ENCODE assay signal across 8 mouse cellular contexts in genomic region chr5:121815067-121815466, GRCm38 (mm10). TPM values are rescaled to one million over a fixed set of nuclear protein-coding genes. Genes with fewer than 3 reads are reported as not detected.
DNase-seq lines count a peak whose midpoint lies in the region; ATAC-seq and TF ChIP-seq lines count a peak whose summit lies in the region.

No protein-coding gene starts in this region.

- 43% methylated on average over 3 of the region's 3 CpGs for WGBS in lung, adult 2 months
- 63% methylated on average over 3 of the region's 3 CpGs for WGBS in stomach, embryonic 14.5 days

- peak; percentile 51 for TF ChIP-seq CTCF in lung, adult 2 months (IDR thresholded peaks at IDR 0.05; ENCODE audit: insufficient read depth, low read length)

- H3K4me1 ChIP-seq in lung, adult 2 months (ENCODE audit: control insufficient read depth, insufficient read depth, low read length), result peaks cover 15% of the 10 kb centered on the region
- no peaks in the 10 kb centered on the region for H3K4me1 ChIP-seq in stomach, embryonic 14.5 days (ENCODE audit: control insufficient read depth, insufficient read depth, low read length)

- H3K4me3 ChIP-seq in lung, adult 2 months (replicated peaks; ENCODE audit: extremely low read depth, low read depth, low read length), result no peak overlapping the region
- no peak overlapping the region for H3K4me3 ChIP-seq in stomach, embryonic 14.5 days (ENCODE audit: low read depth, low read length)

- no peaks in the 10 kb centered on the region for H3K9me3 ChIP-seq in stomach, embryonic 14.5 days (ENCODE audit: control insufficient read depth, low read depth, low read length)

- no peak overlapping the region for H3K9ac ChIP-seq in stomach, embryonic 14.5 days (replicated peaks; ENCODE audit: low read depth, low read length)

- no peak overlapping the region for H3K27ac ChIP-seq in stomach, embryonic 14.5 days (ENCODE audit: low read length)

- H3K4me2 ChIP-seq in stomach, embryonic 14.5 days (replicated peaks; ENCODE audit: low read depth, low read length), result no peak overlapping the region

- TF ChIP-seq POLR2A in lung, adult 2 months (IDR thresholded peaks at IDR 0.05; ENCODE audit: borderline replicate concordance, extremely low read depth, low read depth, low read length), result no peak

- peaks cover 86% of the 10 kb centered on the region for H3K36me3 ChIP-seq in stomach, embryonic 14.5 days (ENCODE audit: control insufficient read depth, insufficient read depth, low read length)

- no peaks in the 10 kb centered on the region for H3K27me3 ChIP-seq in stomach, embryonic 14.5 days (ENCODE audit: control insufficient read depth, insufficient read depth, low read length)

- ATAC-seq in stomach, embryonic 14.5 days (ENCODE audit: insufficient number of reproducible peaks, insufficient read depth, low FRiP score, low read depth), result peak; percentile 30; the same call in 1 of the 2 replicates

- DNase-seq in adrenal gland, adult 2 months, result peak; percentile 69
- DNase-seq in adrenal gland, adult 8-10 months, result no peak
- peak; percentile 76 for DNase-seq in urinary bladder, postnatal 14 days (ENCODE audit: low spot score)
- no peak for DNase-seq in urinary bladder, adult 2 months (ENCODE audit: low spot score)
- DNase-seq in embryo, embryonic 9.5 days (ENCODE audit: extremely low spot score), result peak; percentile 52
- DNase-seq in kidney, adult 18-20 months, result peak; percentile 70
- peak; percentile 54 for DNase-seq in lung, adult 2 months

RNA-seq across cellular contexts. Expression of gene Sh2b3, which starts 22.4 kb away (rescaled TPM):
- total RNA-seq in adrenal gland, adult 2 months (2021), result 10 to 100 TPM; 28.8 to 32.1 TPM
- polyA plus RNA-seq in adrenal gland, adult 2 months (2012; rRNA removed), result 138 and 147 TPM in 2 replicates
- total RNA-seq in adrenal gland, adult 8-10 months (2022), result 10 to 100 TPM; 34.5 to 37.3 (median 36.0) TPM
- polyA plus RNA-seq in urinary bladder, adult 2 months (2012; rRNA removed), result 22.2 and 25.8 TPM in 2 replicates
- polyA plus RNA-seq in lung, adult 2 months (2012; rRNA removed), result 58.8 and 106 TPM in 2 replicates
- 15.4 and 17.2 TPM in 2 replicates for polyA plus RNA-seq in stomach, embryonic 14.5 days (2014; fragmentation: Nextera tagmentation; extraction: Ambion mirVana)

RNA-seq across cellular contexts. Expression of gene Pheta1, which starts 33.7 kb away (rescaled TPM):
- 1 to 10 TPM; 5.6 to 9.2 TPM for total RNA-seq in adrenal gland, adult 2 months (2021)
- polyA plus RNA-seq in adrenal gland, adult 2 months (2012; rRNA removed), result 24.3 and 27.4 TPM in 2 replicates
- total RNA-seq in adrenal gland, adult 8-10 months (2022), result 1 to 10 TPM; 6.3 to 9.5 (median 7.5) TPM
- polyA plus RNA-seq in urinary bladder, adult 2 months (2012; rRNA removed), result 11.3 and 12.2 TPM in 2 replicates
- polyA plus RNA-seq in lung, adult 2 months (2012; rRNA removed), result 20.4 and 25.3 TPM in 2 replicates
- polyA plus RNA-seq in stomach, embryonic 14.5 days (2014; fragmentation: Nextera tagmentation; extraction: Ambion mirVana), result 17.6 and 17.8 TPM in 2 replicates

Comparison
In these comparisons a context has a peak if more than half of its experiments do, and no peak if none do; other contexts are left out.
1. DNase-seq: peak in adrenal gland, adult 2 months (single experiment), urinary bladder, postnatal 14 days (single experiment), embryo, embryonic 9.5 days (single experiment), kidney, adult 18-20 months (single experiment) and lung, adult 2 months (single experiment); none in adrenal gland, adult 8-10 months (single experiment) and urinary bladder, adult 2 months (single experiment).